Mouse (Mus musculus) cerebellum, postnatal 4 days (tissue): ENCODE results near the gene Cbx4.

ENCODE experiments used
- DNase-seq, 2 experiments: peaks; one replicate each; pipeline ENCODE4 v3.0.0; 2022; ENCODE audit warnings: low spot score in 2 of 2, mixed read lengths in 1 of 2

Gene Cbx4

GRCm38 (mm10) chr11:119041750-119042465 is 44.1 kb downstream of the Cbx4 start:
- DNase-seq: no peak

- no peak for DNase-seq
Observed at GRCm38 (mm10) chr11:119041325-119041716, 44.7 kb downstream of the Cbx4 start.

- peak; percentile 98 to 99 for DNase-seq
Observed at GRCm38 (mm10) chr11:119040600-119041324, 45.3 kb downstream of the Cbx4 start, which contains the start of gene Cbx8. Cbx8 (minus strand) TSS chr11:119040969.

GRCm38 (mm10) chr11:119039732-119040512 is 46.1 kb downstream of the Cbx4 start:
- DNase-seq: no peak

GRCm38 (mm10) chr11:119038744-119039484 is 47.1 kb downstream of the Cbx4 start:
- no peak for DNase-seq

GRCm38 (mm10) chr11:119037780-119038401 is 48.1 kb downstream of the Cbx4 start:
- DNase-seq: no peak

- no peak for DNase-seq
Observed at GRCm38 (mm10) chr11:119036934-119037779, 48.9 kb downstream of the Cbx4 start.

- no peak for DNase-seq
Observed at GRCm38 (mm10) chr11:119036447-119036846, 49.6 kb downstream of the Cbx4 start.

- DNase-seq: no peak
Observed at GRCm38 (mm10) chr11:119035686-119036165, 50.3 kb downstream of the Cbx4 start.

- no peak for DNase-seq
Observed at GRCm38 (mm10) chr11:119035094-119035685, 50.8 kb downstream of the Cbx4 start.

GRCm38 (mm10) chr11:119034635-119035034 is 51.4 kb downstream of the Cbx4 start:
- DNase-seq: no peak

- DNase-seq: peak; percentile 72 to 87
Observed at GRCm38 (mm10) chr11:119033874-119034558, 52.0 kb downstream of the Cbx4 start.
